Mouse (Mus musculus) B cell, adult 2 months (primary cell): ENCODE measurements around the gene Abcb11.

Experiments used
- DNase-seq, 2 experiments: peaks; one replicate each; pipeline ENCODE4 v3.0.0; 2022

The Abcb11 gene

GRCm38 (mm10) chr2:69248221-69248755 is 94.1 kb downstream of the Abcb11 start:
- DNase-seq, result no peak

GRCm38 (mm10) chr2:69247081-69247480 is 95.3 kb downstream of the Abcb11 start:
- no peak for DNase-seq

DNA sequence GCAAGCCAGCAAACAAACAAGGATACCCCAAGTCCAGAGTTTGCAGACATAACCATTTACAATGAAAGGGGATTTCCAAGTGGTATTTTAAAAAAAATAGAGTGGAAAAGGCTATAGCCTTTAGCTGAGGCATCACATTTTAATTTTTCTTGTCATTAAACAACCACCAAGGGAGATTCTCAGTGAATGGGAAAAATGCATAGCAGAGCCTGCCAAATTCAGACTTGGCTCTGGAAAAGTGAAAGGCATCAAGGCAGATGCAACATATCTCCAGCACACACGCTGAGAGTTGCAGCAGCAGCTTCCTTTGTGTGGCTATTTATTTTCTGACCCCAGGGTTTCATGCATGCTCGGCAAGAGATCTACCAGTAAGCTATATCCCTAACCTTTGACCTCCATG is 97.5 kb downstream of the Abcb11 start:
- no peak for DNase-seq

- DNase-seq, result no peak
Measured at GRCm38 (mm10) chr2:69239315-69239714, 103.1 kb downstream of the Abcb11 start.

DNA sequence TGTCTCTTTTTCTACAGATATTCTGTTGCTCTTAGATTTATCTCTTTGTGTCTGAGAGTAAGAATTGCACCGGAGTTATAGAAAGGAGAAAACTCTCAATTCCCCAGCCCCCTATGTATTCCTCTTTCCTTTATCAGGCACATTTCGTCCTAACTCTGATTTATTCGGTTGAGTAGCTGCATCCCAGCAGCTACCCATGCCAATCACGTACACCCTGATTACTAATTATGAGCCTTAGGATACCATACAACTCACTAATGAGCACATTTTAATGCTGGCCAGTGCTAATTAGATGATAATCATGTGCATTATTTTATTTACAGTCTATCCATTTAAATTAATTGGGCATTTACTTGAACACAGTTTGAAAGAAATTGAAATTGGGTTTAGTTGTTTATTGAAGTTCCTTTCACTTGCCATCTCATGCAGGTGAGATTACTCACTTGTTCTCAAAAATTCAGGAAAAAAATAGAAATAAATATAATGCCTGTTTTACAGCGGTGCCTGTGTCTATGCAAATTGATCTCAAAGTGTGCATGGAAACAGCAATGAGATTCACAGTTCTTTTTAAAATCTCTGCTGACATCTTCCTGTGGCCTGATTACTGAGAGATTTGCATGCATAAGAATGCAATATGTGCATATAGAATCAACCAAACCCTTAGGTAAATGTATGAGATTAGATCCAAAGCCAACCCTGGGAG is 107.3 kb downstream of the Abcb11 start:
- DNase-seq, result no peak

GRCm38 (mm10) chr2:69232101-69232500 is 110.3 kb downstream of the Abcb11 start:
- no peak for DNase-seq

DNA sequence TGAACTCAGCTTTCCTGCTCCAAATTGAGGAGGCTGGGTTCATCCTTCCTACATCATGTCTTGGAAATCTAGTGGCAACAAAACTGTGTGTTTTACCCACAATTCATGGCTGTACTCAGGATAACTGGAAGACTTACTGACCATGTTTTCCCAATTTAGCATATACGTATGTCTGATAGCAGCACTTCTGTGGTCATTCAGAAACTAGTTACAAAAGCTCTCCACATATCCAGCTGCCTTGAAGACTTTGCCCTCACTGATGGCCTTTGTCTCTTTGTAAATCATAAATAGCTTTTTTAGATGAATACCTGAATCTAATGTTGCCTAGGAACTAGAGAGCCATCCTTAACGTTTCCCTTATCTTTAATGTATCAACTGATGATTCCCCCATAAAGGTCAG is 112.3 kb downstream of the Abcb11 start:
- DNase-seq, result no peak

DNA sequence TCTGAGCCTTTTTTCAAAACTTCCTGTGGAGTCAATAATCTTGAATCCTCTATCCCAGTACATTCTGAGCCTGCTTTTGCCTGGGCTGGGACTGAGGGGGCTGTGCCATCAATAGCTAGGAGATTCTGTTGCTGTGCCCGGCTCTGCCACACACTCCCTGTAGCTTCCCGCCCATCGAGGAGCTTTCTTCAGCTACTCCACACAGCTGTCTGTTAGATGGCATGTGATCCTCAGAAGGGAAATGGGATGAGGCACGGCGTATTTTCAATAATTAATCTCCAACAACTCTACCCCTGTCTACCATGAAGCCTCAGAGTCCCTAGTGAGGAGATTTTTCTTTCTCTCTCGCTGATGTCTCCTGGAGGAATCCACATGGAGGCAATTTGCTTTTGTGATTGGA is 113.8 kb downstream of the Abcb11 start:
- no peak for DNase-seq

DNA sequence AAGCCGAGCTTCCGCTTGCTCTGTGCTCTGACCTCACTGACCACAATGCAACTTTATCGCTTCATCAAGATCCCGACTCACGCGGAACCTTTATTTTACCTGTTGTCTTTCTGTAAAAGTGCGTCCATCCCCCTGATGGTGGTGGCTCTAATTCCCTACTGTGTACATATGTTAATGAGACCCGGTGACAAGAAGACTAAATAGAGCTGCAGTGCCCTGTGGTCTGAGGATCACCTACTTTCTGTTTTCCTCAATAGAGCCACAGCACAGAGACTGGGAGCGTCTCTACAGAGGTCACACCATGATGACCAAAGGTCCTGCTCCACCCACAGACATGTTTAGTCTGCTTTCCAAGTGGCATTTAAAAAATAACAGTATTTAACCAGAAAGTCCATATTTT is 115.5 kb downstream of the Abcb11 start:
- DNase-seq, result no peak

DNA sequence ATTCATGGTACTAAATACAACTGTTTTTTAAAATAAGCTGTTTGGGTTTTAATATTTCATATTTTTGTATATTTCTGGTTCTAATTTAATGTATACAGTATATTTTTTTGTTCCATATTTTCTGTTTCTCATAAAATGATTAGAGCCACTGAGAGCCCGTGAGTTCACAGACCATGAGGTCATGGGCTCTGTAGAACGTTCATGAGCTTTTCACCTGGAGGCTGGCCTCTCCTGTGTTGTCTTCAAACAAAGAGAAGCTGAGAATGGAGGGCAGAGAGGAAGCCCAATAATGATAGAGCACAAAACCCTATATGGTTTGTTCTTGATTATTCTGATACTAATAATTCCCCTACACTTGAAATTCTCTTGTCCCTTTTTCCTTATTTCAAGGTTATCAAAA is 117.7 kb downstream of the Abcb11 start:
- DNase-seq, result no peak

GRCm38 (mm10) chr2:69222815-69223214 is 119.6 kb downstream of the Abcb11 start:
- no peak for DNase-seq

GRCm38 (mm10) chr2:69221868-69222416 is 120.5 kb downstream of the Abcb11 start:
- DNase-seq, result no peak

DNA sequence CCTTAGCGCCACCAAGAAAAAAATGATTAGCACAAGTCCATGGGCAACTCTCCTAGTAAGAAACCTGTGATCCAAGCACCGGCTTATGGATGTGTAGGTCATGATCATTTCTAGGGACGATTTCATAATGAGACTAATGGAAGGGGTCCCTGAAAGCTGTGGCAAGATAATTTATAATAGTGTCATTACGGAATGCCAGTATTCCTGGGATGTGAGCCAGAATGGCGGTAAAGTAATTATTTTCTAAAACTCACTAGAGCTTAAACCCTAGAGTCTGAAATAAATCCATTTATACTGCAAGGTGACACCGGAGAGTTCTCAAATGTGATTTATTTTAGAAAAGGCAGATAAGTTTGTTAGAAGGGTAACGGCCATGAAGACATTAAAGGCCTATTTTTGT is 127.2 kb downstream of the Abcb11 start:
- no peak for DNase-seq

GRCm38 (mm10) chr2:69212652-69213051 is 129.8 kb downstream of the Abcb11 start:
- DNase-seq, result no peak

DNA sequence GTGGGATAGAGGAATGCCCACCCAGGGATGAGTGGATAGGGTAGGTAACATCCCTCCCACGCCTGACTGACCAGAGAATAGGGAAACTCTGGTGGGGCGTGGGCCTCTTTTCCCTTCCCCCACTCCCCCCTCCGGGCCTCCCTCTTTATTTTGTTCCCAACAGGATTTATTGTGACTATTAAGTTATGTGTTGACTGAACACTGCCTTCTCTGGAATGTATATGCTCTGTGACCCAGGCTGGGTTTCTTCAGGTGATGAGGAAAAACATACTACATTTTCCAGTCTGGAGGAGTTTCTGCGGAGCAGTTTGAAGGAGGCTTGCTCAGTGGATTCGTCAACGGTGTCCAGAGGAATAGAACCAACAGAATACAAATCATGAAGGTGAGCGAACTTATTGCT is 131.6 kb downstream of the Abcb11 start, which contains the start of gene G6pc2:
TSS of gene G6pc2 (plus strand) at position 301 of the 400 bp plus-strand sequence.
- no peak for DNase-seq

- no peak for DNase-seq
Measured at GRCm38 (mm10) chr2:69209684-69210083, 132.7 kb downstream of the Abcb11 start.

GRCm38 (mm10) chr2:69206523-69206922 is 135.9 kb downstream of the Abcb11 start:
- DNase-seq, result peak in 1 of 2 experiments; percentile 4

DNA sequence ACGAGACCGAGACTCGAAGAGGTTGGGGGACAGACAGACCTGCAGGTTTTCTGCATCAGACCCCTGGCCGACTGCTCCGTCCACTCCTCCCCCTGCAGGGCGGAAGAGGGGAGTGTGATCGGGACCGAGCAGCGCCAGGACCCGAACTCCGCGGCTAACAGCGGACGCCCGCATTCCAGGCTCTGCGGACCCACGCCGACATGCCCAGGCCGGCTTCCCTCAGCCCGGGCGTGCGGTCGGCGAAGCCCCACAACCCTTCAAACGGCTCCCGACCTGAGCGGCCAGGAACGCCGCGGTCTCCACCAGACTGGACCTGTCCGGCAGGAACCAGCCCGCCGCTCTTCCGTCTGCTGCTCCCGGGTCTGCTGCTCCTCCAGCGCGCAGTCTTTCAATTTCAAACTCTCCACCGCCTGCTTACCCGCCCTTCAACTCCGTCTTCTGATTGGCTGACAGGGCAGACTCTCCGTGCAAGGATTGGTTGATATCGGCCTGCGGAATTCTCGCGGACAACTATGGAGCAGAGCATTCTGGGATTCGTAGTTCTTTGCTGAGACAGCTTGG is 136.5 kb downstream of the Abcb11 start, which contains the start of gene Spc25:
TSS of gene Spc25 (minus strand) at position 404 of the 561 bp plus-strand sequence.
- DNase-seq, result peak; percentile 85 to 87

GRCm38 (mm10) chr2:69205185-69205584 is 137.2 kb downstream of the Abcb11 start:
- DNase-seq, result no peak

DNA sequence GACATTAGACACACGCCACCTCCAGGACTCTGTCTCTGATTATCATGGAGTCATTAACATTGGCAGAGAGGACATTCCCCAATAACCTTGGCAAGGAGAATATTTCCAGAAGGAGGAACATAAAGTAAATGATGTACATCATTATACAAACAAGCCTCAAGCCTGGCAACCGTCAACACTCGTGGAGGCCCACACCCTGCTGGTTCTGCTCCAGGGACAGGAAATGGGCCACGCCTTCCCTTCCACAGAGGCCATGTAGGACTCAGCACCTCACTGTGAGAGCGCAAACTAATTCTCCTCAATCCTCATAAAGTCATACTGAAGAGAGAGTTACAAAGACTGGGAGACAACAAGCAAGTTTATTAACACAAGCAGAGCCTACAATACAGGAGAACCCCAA is 148.9 kb downstream of the Abcb11 start:
- DNase-seq, result no peak

GRCm38 (mm10) chr2:69191059-69191458 is 151.4 kb downstream of the Abcb11 start:
- DNase-seq, result no peak

DNA sequence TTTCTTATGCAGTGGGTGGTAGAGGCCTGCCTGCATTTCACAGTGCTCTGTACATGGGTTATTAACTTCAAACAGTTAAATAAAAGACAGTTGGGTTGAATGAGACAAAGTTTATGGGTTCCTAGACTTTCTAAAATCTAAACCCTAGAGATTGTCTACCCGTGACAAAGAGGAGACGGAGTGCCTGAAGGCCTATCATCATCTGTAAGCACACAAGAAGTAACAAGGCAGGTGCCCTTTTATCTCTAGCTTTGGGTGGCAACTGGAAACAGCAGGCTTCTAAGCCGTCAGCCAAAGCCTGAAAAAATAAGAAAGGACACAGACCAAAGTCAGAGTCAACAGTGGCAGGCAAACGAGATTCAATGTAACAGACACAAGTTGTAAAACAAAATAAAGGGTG is 153.2 kb downstream of the Abcb11 start:
- DNase-seq, result no peak

DNA sequence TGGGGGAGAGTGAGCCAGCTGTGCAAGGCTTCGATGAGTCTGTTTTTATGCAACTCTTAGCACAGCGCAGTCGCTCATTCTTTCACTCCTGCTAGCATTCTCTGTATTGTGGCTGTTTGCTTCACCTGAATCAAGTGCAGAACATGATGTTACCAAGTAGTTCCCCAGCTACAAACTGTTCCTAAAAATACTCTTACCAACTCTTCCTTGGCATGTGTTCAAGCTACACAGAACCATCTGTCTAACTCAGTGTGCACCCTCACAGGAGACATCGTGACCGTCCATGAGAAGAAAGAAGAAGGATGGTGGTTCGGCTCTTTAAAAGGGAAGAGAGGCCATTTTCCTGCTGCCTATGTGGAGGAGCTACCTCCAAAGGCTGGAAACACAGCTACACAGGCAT is 153.7 kb downstream of the Abcb11 start:
- no peak for DNase-seq
